Mouse (Mus musculus) embryonic facial prominence, embryonic 10.5 days (tissue): ENCODE results near the gene 1700030K09Rik. TPM values are rescaled to one million over a fixed set of nuclear protein-coding genes. Genes with fewer than 3 reads are reported as not detected.
A peak's percentile ranks its signal among the peaks of the same experiment; 100 is the strongest.

ENCODE experiments used
- DNase-seq: peaks from one replicate; pipeline ENCODE4 v3.0.0-alpha.2; 2017; ENCODE audit warnings: low spot score
- H3K27ac ChIP-seq: fragments of 300-500 bp; sonication (generic); replicated peaks from 2 replicates; pipeline ENCODE4 v1.5.1; 2016; ENCODE audit warnings: mild to moderate bottlenecking
- H3K27me3 ChIP-seq: fragments of 300-500 bp; sonication (generic); replicated peaks from 2 replicates; pipeline ENCODE4 v1.6.1; 2016; ENCODE audit warnings: low read depth, mild to moderate bottlenecking; ENCODE audit not compliant: poor library complexity, severe bottlenecking
- H3K36me3 ChIP-seq: fragments of 300-500 bp; sonication (generic); replicated peaks from 2 replicates; pipeline ENCODE4 v1.6.1; 2016; ENCODE audit warnings: mild to moderate bottlenecking, moderate library complexity
- H3K4me1 ChIP-seq: fragments of 300-500 bp; sonication (generic); 2 replicates; pipeline ENCODE4 v1.6.1; 2016
- H3K4me3 ChIP-seq: fragments of 300-500 bp; sonication (generic); 2 replicates; pipeline ENCODE4 v1.5.1; 2016; ENCODE audit warnings: mild to moderate bottlenecking, moderate library complexity
- H3K9me3 ChIP-seq: fragments of 300-500 bp; sonication (generic); 2 replicates; pipeline ENCODE4 v1.6.1; 2016; ENCODE audit warnings: mild to moderate bottlenecking
- WGBS: fragments of 180-500 bp; shearing (Covaris S2); methylation state at CpG from one replicate; pipeline ENCODE4 v1.1.7; 2016; 5-methylcytosine and 5-hydroxymethylcytosine counted together
- microRNA-seq: library from miRNA; unstranded; fragments of <30 nt; microRNA quantifications from one replicate; pipeline ENCODE4, GENCODE M21; 2017
- polyA plus RNA-seq: library from polyadenylated mRNA; unstranded; fragments of >200 nt; fragmentation: Nextera tagmentation; extraction: Ambion mirVana; gene quantifications from 2 replicates; pipeline ENCODE4 v1.2.1, GENCODE M21; 2016

Gene 1700030K09Rik
- polyA plus RNA-seq, 1 experiment from 2014 or later: 16.1 TPM

- H3K4me1 ChIP-seq: peaks cover 14% of the 10 kb centered on the region
- H3K36me3 ChIP-seq: peaks cover 80% of the 10 kb centered on the region
- DNase-seq: no peak
- H3K9me3 ChIP-seq: no peaks in the 10 kb centered on the region
- H3K4me3 ChIP-seq: no peak overlapping the region
- WGBS: 91% methylated on average over 4 of the region's 4 CpGs
- H3K27ac ChIP-seq: no peak overlapping the region
- H3K27me3 ChIP-seq: no peaks in the 10 kb centered on the region
These were observed 54.8 kb downstream of the 1700030K09Rik start for GRCm38 (mm10) chr8:72498527-72498926.

GRCm38 (mm10) chr8:72499521-72500284 lies 56.0 kb downstream of the 1700030K09Rik start:
- WGBS: 91% methylated on average over 2 of the region's 2 CpGs
- DNase-seq: no peak
- Histone ChIP-seq H3K36me3 (peaks cover 86% of the 10 kb centered on the region), H3K4me3 (no peak overlapping the region), H3K4me1 (peaks cover 6% of the 10 kb centered on the region; the same call in 1 of the 2 replicates), H3K9me3 (no peaks in the 10 kb centered on the region), H3K27ac (no peak overlapping the region), H3K27me3 (no peaks in the 10 kb centered on the region)

- Histone ChIP-seq H3K4me1 (peaks cover under 1% of the 10 kb centered on the region; the same call in 1 of the 2 replicates), H3K27ac (no peak overlapping the region), H3K27me3 (no peaks in the 10 kb centered on the region), H3K9me3 (no peaks in the 10 kb centered on the region), H3K36me3 (peaks cover 79% of the 10 kb centered on the region), H3K4me3 (no peak overlapping the region)
- 94% methylated on average over 1 of the region's 1 CpGs for WGBS
- DNase-seq: no peak
These were observed 56.8 kb downstream of the 1700030K09Rik start for GRCm38 (mm10) chr8:72500521-72500931.

- Histone ChIP-seq H3K27ac (no peak overlapping the region), H3K4me1 (no peaks in the 10 kb centered on the region; the same call in 1 of the 2 replicates), H3K9me3 (no peaks in the 10 kb centered on the region), H3K4me3 (no peak overlapping the region), H3K36me3 (peaks cover 43% of the 10 kb centered on the region), H3K27me3 (no peaks in the 10 kb centered on the region)
- DNase-seq: no peak
These were observed 60.5 kb downstream of the 1700030K09Rik start for GRCm38 (mm10) chr8:72504137-72504536.

GRCm38 (mm10) chr8:72504637-72505314 lies 61.1 kb downstream of the 1700030K09Rik start:
- no peaks in the 10 kb centered on the region for H3K27me3 ChIP-seq
- H3K36me3 ChIP-seq: peaks cover 37% of the 10 kb centered on the region
- no peak overlapping the region for H3K27ac ChIP-seq
- DNase-seq: no peak
- no peaks in the 10 kb centered on the region for H3K9me3 ChIP-seq
- no peak overlapping the region for H3K4me3 ChIP-seq
- H3K4me1 ChIP-seq: no peaks in the 10 kb centered on the region; the same call in 1 of the 2 replicates

- Histone ChIP-seq H3K4me3 (no peak overlapping the region), H3K27me3 (no peaks in the 10 kb centered on the region), H3K27ac (no peak overlapping the region), H3K36me3 (peaks cover 22% of the 10 kb centered on the region), H3K4me1 (no peaks in the 10 kb centered on the region; the same call in 1 of the 2 replicates), H3K9me3 (no peaks in the 10 kb centered on the region)
- WGBS: 87% methylated on average over 1 of the region's 1 CpGs
- DNase-seq: no peak
These were observed 63.8 kb downstream of the 1700030K09Rik start for GRCm38 (mm10) chr8:72507505-72507904.

Small RNA genes within 50 kb of the gene (microRNA-seq; reads per million reads assigned to microRNA genes)
- 3.4 reads per million, percentile 4 among the genes with 10 or more reads in this experiment for gene Mir7068

Other genes starting within 250 kb of the 1700030K09Rik start
- gene Cib3, start 231.0 kb upstream of the 1700030K09Rik start, polyA plus RNA-seq: not detected in 2 replicates
- not detected in 2 replicates for gene Gm11034, start 230.2 kb upstream of the 1700030K09Rik start, polyA plus RNA-seq
- gene Fam32a, start 224.2 kb upstream of the 1700030K09Rik start, polyA plus RNA-seq: 77.6 and 82.4 TPM in 2 replicates
- 139 and 144 TPM in 2 replicates for gene Ap1m1, start 203.9 kb upstream of the 1700030K09Rik start, polyA plus RNA-seq
- 31.3 and 36.9 TPM in 2 replicates for gene Gm10282, start 138.6 kb upstream of the 1700030K09Rik start, polyA plus RNA-seq
- 3.1 and 3.7 TPM in 2 replicates for gene Klf2, start 124.8 kb upstream of the 1700030K09Rik start, polyA plus RNA-seq
- gene Eps15l1, start 22.4 kb upstream of the 1700030K09Rik start, polyA plus RNA-seq: 79.8 and 81.6 TPM in 2 replicates
- gene Calr3, start within 50 bp of the 1700030K09Rik start, polyA plus RNA-seq: 1.2 and 1.4 TPM in 2 replicates
- gene Cherp, start 31.3 kb downstream of the 1700030K09Rik start, polyA plus RNA-seq: 112 and 115 TPM in 2 replicates
- 20.2 and 22.8 TPM in 2 replicates for gene Slc35e1, start 48.7 kb downstream of the 1700030K09Rik start, polyA plus RNA-seq
- gene Med26, start 104.4 kb downstream of the 1700030K09Rik start, polyA plus RNA-seq: 20.1 and 20.2 TPM in 2 replicates
- 107 TPM in 2 replicates for gene Smim7, start 127.2 kb downstream of the 1700030K09Rik start, polyA plus RNA-seq
- gene Tmem38a, start 128.2 kb downstream of the 1700030K09Rik start, polyA plus RNA-seq: 9.8 and 11.2 TPM in 2 replicates
- gene Nwd1, start 202.8 kb downstream of the 1700030K09Rik start, polyA plus RNA-seq: not detected in 2 replicates